Mouse (Mus musculus): Measurements from ENCODE around the gene Sh3kbp1. TPM values are rescaled to one million over a fixed set of nuclear protein-coding genes. Genes with fewer than 3 reads are reported as not detected.

Gene Sh3kbp1
- polyA plus RNA-seq, 1 experiment = 30.3 TPM

DNA sequence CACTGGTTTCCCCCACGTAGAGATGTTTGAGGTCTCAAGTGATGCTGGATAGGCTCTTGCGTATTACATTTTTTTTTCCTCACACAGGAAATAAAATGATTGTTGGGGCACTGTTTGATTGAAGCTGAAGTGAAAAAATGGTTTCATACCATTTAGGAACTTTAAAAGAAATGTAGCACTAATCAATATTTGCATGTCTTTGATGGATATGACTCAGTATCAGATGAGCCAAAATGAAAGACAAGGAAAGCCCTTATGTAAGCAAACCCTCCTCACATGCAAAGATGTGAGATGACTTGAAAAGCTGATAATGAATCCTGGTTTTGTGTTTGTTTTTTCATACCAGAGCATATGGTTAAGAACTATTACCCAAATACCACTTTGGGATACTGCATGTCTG is 272.0 kb downstream of the Sh3kbp1 start:
- no peaks in the 10 kb centered on the region for H3K4me1 ChIP-seq (ENCODE audit: control insufficient read depth, insufficient read depth, insufficient read length)
- no peak overlapping the region for H3K27ac ChIP-seq (ENCODE audit: insufficient read depth, low read length)
- H3K36me3 ChIP-seq (ENCODE audit: control insufficient read depth, insufficient read depth, low read length) = 0 out of 2 replicates have a peak, but pooled peaks cover 2% of the 10 kb centered on the region
- DNase-seq (ENCODE audit: low read depth in 1 of 2, low spot score in 2 of 2) = no peak
- TF ChIP-seq CTCF (IDR thresholded peaks at IDR 0.05; ENCODE audit: extremely low read depth, insufficient read depth, insufficient read length, insufficient replicate concordance) (no peak), POLR2A (IDR thresholded peaks at IDR 0.05; ENCODE audit: low read depth, low read length) (no peak)
- 84% methylated on average over 2 of the region's 2 CpGs for WGBS
- no peak overlapping the region for H3K4me3 ChIP-seq (ENCODE audit: extremely low read depth, insufficient read depth, insufficient read length)
- H3K27me3 ChIP-seq (ENCODE audit: control insufficient read depth, insufficient read depth, low read length) = no peaks in the 10 kb centered on the region

DNA sequence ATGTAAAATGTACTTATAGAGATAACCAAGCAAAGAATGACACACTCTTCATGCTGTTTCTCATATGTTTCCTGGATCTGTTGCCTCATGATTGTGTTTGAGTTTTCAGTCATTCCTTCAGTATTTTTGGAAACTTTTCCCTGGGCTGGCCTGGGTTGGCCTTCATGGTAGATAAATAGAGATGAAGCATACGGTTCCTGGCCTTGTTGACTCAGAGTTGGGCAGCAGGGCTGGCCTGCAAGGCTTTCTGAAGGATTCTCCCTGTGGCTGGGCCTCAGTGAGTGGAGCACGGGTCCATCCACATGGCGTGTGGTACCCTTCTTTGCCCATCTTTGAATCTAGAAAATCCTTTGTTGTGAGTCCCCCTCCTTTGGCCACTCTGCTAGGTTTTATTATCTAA is 276.3 kb downstream of the Sh3kbp1 start:
- WGBS = 85% methylated on average over 3 of the region's 3 CpGs
- H3K36me3 ChIP-seq (ENCODE audit: control insufficient read depth, insufficient read depth, low read length) = peaks cover 3% of the 10 kb centered on the region; the same call in 1 of the 2 replicates
- TF ChIP-seq CTCF (IDR thresholded peaks at IDR 0.05; ENCODE audit: extremely low read depth, insufficient read depth, insufficient read length, insufficient replicate concordance) (no peak), POLR2A (IDR thresholded peaks at IDR 0.05; ENCODE audit: low read depth, low read length) (no peak)
- no peaks in the 10 kb centered on the region for H3K4me1 ChIP-seq (ENCODE audit: control insufficient read depth, insufficient read depth, insufficient read length)
- no peak overlapping the region for H3K27ac ChIP-seq (ENCODE audit: insufficient read depth, low read length)
- H3K4me3 ChIP-seq (ENCODE audit: extremely low read depth, insufficient read depth, insufficient read length) = no peak overlapping the region
- DNase-seq (ENCODE audit: low read depth in 1 of 2, low spot score in 2 of 2) = no peak
- H3K27me3 ChIP-seq (ENCODE audit: control insufficient read depth, insufficient read depth, low read length) = no peaks in the 10 kb centered on the region

DNA sequence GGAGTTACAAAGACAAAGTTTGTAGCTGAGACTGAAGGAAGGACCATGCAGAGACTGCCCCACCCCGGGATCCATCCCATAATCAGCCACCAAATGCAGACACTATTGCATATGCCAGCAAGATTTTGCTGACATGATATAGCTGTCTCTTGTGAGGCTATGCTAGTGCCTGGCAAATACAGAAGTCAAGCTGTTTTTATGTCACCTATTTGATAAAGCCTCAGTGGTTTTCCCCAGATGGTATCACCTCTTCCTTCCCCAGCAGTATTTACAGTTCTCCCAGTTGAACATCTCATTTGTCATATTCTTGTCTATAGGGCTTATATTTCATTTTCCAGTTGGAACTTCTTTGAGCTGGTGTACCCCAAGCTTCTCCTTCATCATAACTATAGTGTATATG is 280.6 kb downstream of the Sh3kbp1 start:
- no peak for TF ChIP-seq CTCF (IDR thresholded peaks at IDR 0.05; ENCODE audit: extremely low read depth, insufficient read depth, insufficient read length, insufficient replicate concordance)
- no peak for TF ChIP-seq POLR2A (IDR thresholded peaks at IDR 0.05; ENCODE audit: low read depth, low read length)
- no peaks in the 10 kb centered on the region for H3K27me3 ChIP-seq (ENCODE audit: control insufficient read depth, insufficient read depth, low read length)
- peaks cover 2% of the 10 kb centered on the region; the same call in 1 of the 2 replicates for H3K36me3 ChIP-seq (ENCODE audit: control insufficient read depth, insufficient read depth, low read length)
- H3K4me3 ChIP-seq (ENCODE audit: extremely low read depth, insufficient read depth, insufficient read length) = no peak overlapping the region
- DNase-seq (ENCODE audit: low read depth in 1 of 2, low spot score in 2 of 2) = no peak
- 66% methylated on average over 1 of the region's 1 CpGs for WGBS
- H3K4me1 ChIP-seq (ENCODE audit: control insufficient read depth, insufficient read depth, insufficient read length) = 0 out of 2 replicates have a peak, but pooled peaks cover 1% of the 10 kb centered on the region
- H3K27ac ChIP-seq (ENCODE audit: insufficient read depth, low read length) = no peak overlapping the region

DNA sequence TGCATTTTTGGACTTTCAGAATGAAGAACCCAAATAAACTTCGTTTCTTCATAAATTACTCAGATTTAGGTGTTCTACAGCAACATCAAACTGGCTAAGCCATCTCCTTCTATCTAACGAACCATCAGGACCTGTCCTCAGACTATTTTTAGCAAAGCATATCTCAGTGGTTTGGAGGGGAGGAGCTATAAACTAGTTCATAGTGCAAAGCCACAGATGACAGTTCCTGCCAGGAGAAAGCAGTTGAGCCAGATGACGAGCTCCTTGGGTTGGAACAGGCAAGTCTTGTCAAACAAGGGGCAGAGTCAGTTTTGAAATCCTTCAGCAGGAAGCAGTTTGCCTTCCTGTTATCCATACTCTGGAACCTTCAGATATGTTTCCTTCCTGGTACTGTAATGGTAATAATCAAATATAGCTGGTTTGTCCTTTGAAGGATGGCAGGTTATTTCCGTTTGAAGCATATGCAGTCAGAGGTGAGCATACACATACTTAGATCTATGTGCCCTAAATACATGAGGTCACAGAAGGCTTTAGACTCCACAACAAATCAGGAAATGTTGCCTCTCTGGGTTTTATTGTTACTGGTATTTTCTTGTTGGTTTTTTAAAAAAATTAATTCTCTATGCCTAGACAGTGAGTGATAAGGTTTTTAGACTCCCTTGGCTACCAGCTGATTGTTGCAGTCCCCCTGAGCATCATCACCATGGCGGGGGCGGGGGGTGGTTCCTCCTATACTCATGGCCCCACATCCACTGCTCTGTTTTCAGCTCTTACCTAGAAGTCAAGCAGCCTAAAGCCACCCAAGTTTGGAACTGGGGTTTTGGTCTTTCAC is 282.6 kb downstream of the Sh3kbp1 start:
- Histone ChIP-seq H3K4me3 (ENCODE audit: extremely low read depth, insufficient read depth, insufficient read length) (no peak overlapping the region), H3K36me3 (ENCODE audit: control insufficient read depth, insufficient read depth, low read length) (peaks cover 2% of the 10 kb centered on the region; the same call in 1 of the 2 replicates), H3K27ac (ENCODE audit: insufficient read depth, low read length) (no peak overlapping the region), H3K4me1 (ENCODE audit: control insufficient read depth, insufficient read depth, insufficient read length) (0 out of 2 replicates have a peak, but pooled peaks cover 1% of the 10 kb centered on the region), H3K27me3 (ENCODE audit: control insufficient read depth, insufficient read depth, low read length) (no peaks in the 10 kb centered on the region)
- 43% methylated on average over 6 of the region's 6 CpGs for WGBS
- no peak for DNase-seq (ENCODE audit: low read depth in 1 of 2, low spot score in 2 of 2)
- TF ChIP-seq POLR2A (IDR thresholded peaks at IDR 0.05; ENCODE audit: low read depth, low read length) (no peak), CTCF (IDR thresholded peaks at IDR 0.05; ENCODE audit: extremely low read depth, insufficient read depth, insufficient read length, insufficient replicate concordance) (no peak)

DNA sequence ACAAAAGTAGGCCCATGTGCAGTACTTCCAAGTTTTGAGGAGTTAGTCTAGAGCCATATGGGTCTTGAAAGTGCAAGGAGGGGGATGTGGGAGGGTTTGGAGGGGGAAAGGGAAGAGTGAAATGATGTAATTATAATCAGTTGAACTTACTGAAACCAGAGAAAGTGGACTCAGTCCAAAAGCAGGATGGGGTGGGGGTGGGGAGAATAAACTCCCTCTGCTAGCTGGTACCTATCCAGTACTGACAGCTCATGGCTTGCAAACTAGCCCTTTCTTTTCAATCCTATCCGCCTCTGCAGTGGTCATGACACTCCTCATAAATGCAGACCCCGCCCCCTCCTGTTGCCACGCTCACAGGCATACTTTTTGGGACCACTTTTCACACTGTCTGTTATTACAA is 283.5 kb downstream of the Sh3kbp1 start:
- H3K36me3 ChIP-seq (ENCODE audit: control insufficient read depth, insufficient read depth, low read length) = peaks cover 2% of the 10 kb centered on the region; the same call in 1 of the 2 replicates
- DNase-seq (ENCODE audit: low read depth in 1 of 2, low spot score in 2 of 2) = no peak
- H3K27me3 ChIP-seq (ENCODE audit: control insufficient read depth, insufficient read depth, low read length) = no peaks in the 10 kb centered on the region
- no peak overlapping the region for H3K27ac ChIP-seq (ENCODE audit: insufficient read depth, low read length)
- H3K4me3 ChIP-seq (ENCODE audit: extremely low read depth, insufficient read depth, insufficient read length) = no peak overlapping the region
- 0 out of 2 replicates have a peak, but pooled peaks cover 1% of the 10 kb centered on the region for H3K4me1 ChIP-seq (ENCODE audit: control insufficient read depth, insufficient read depth, insufficient read length)
- WGBS = 75% methylated on average over 3 of the region's 3 CpGs
- TF ChIP-seq POLR2A (IDR thresholded peaks at IDR 0.05; ENCODE audit: low read depth, low read length) = no peak
- no peak for TF ChIP-seq CTCF (IDR thresholded peaks at IDR 0.05; ENCODE audit: extremely low read depth, insufficient read depth, insufficient read length, insufficient replicate concordance)

DNA sequence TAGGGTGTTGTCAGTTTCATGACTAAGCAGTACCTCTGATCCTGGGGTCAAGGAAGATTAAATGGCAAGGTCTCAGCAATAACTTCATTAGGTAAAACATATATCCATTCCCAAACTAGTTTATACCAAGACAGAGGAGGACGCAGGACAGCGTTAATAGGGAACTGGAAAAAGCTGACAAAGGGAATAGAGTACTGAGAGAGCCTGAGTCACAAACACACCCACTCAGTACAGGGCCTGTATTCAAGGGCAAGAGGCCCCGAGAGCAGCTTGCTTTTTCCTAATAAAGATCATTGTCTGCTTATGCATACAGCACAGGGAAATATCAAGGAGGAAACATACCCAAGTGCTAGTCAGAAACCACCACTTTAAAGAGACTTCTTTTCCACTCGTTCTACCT is 284.5 kb downstream of the Sh3kbp1 start:
- Histone ChIP-seq H3K4me3 (ENCODE audit: extremely low read depth, insufficient read depth, insufficient read length) (no peak overlapping the region), H3K36me3 (ENCODE audit: control insufficient read depth, insufficient read depth, low read length) (no peaks in the 10 kb centered on the region)
- WGBS = 79% methylated on average over 4 of the region's 4 CpGs

DNA sequence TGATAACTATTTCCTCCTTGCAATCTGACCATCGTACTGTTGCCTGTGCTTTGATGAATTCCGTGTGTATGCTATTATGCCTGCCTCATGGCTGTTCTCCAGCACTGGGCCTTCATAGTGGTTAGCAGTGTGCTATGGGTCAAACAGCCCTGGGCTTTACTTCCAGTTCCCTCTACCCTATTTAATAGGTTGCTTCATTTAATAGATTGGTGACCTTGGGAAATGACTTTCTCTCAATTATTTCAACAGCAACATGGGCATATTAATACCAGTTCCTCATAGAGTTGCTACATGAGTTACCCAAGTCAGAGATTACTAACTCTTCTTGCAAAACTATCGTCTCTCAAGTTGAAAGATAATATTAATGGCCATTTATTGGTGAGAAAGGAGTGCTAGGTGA is 285.0 kb downstream of the Sh3kbp1 start:
- Histone ChIP-seq H3K4me1 (ENCODE audit: control insufficient read depth, insufficient read depth, insufficient read length) (0 out of 2 replicates have a peak, but pooled peaks cover 1% of the 10 kb centered on the region), H3K36me3 (ENCODE audit: control insufficient read depth, insufficient read depth, low read length) (no peaks in the 10 kb centered on the region), H3K27me3 (ENCODE audit: control insufficient read depth, insufficient read depth, low read length) (no peaks in the 10 kb centered on the region), H3K27ac (ENCODE audit: insufficient read depth, low read length) (no peak overlapping the region), H3K4me3 (ENCODE audit: extremely low read depth, insufficient read depth, insufficient read length) (no peak overlapping the region)
- TF ChIP-seq CTCF (IDR thresholded peaks at IDR 0.05; ENCODE audit: extremely low read depth, insufficient read depth, insufficient read length, insufficient replicate concordance) (no peak), POLR2A (IDR thresholded peaks at IDR 0.05; ENCODE audit: low read depth, low read length) (no peak)
- DNase-seq (ENCODE audit: low read depth in 1 of 2, low spot score in 2 of 2) = no peak
- WGBS = 75% methylated on average over 3 of the region's 3 CpGs

More for the DNA sequence above, 284.5 kb downstream of the Sh3kbp1 start:
- 0 out of 2 replicates have a peak, but pooled peaks cover 1% of the 10 kb centered on the region for H3K4me1 ChIP-seq (ENCODE audit: control insufficient read depth, insufficient read depth, insufficient read length)
- H3K27me3 ChIP-seq (ENCODE audit: control insufficient read depth, insufficient read depth, low read length) = no peaks in the 10 kb centered on the region
- TF ChIP-seq POLR2A (IDR thresholded peaks at IDR 0.05; ENCODE audit: low read depth, low read length) (no peak), CTCF (IDR thresholded peaks at IDR 0.05; ENCODE audit: extremely low read depth, insufficient read depth, insufficient read length, insufficient replicate concordance) (no peak)
- H3K27ac ChIP-seq (ENCODE audit: insufficient read depth, low read length) = no peak overlapping the region
- DNase-seq (ENCODE audit: low read depth in 1 of 2, low spot score in 2 of 2) = no peak

All from spleen, adult 2 months (tissue).